Mouse (Mus musculus): ENCODE results near the gene Ppp1r13l.

Ppp1r13l gene

GRCm38 (mm10) chr7:19359299-19359891 is at the start of gene Ppp1r13l, which contains the start of gene Cd3eap:
Gene Ppp1r13l (plus strand): TSS chr7:19359749.
Gene Cd3eap (minus strand): TSS chr7:19359483.
- DNase-seq: peak; percentile 92

- DNase-seq: peak; percentile 98
Observed at GRCm38 (mm10) chr7:19309884-19310641, 49.5 kb upstream of the Ppp1r13l start, which contains the start of gene Fosb. Gene Fosb (minus strand): TSS chr7:19310051.

DNA sequence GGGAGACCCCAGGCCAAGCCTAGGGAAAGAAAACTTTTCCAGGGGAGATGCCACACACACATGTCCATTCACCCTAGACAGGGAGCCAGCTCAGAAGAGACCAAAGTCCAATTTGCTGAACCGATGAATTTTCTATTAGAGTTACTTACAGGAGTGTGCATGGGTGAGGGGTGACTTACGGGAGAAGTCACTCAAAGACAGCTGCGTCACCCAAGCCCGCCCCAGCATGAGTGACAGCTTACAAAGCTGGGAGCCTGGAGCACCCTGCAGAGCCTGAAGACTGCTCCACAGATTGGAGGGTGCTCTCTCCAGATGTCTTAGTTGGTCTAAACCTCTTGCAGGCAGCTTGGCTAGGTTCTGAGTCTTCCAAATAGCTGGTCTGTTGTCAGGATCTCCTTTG is 47.6 kb upstream of the Ppp1r13l start:
- no peak for DNase-seq

- no peak for DNase-seq
Observed at GRCm38 (mm10) chr7:19314033-19314432, 45.5 kb upstream of the Ppp1r13l start.

- DNase-seq: peak; percentile 32
Observed at GRCm38 (mm10) chr7:19316451-19317161, 42.9 kb upstream of the Ppp1r13l start.

- DNase-seq: no peak
Observed at GRCm38 (mm10) chr7:19318201-19318600, 41.3 kb upstream of the Ppp1r13l start.

DNA sequence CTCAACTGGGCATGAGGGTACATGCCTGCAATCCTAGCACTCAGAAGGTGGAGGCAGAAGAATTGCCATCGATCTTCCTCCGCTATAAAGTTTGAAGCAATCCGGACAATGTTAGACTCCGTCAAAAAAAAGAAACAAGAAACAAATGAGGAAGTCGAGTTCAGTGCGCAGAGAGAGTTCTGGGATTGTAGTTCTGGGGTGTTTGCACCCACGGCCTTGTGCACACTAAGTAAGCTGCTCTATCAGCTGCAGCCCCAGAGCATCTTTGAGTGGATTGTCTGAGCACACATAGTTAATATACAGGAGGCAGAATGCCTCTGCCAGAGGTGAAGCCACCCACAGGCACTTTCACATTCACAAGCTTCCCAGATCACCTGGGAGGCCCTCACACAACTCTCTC is 40.9 kb upstream of the Ppp1r13l start:
- DNase-seq: no peak

GRCm38 (mm10) chr7:19319458-19319857 is 40.1 kb upstream of the Ppp1r13l start:
- DNase-seq: no peak

GRCm38 (mm10) chr7:19319906-19320305 is 39.6 kb upstream of the Ppp1r13l start:
- peak; percentile 99 for DNase-seq

DNA sequence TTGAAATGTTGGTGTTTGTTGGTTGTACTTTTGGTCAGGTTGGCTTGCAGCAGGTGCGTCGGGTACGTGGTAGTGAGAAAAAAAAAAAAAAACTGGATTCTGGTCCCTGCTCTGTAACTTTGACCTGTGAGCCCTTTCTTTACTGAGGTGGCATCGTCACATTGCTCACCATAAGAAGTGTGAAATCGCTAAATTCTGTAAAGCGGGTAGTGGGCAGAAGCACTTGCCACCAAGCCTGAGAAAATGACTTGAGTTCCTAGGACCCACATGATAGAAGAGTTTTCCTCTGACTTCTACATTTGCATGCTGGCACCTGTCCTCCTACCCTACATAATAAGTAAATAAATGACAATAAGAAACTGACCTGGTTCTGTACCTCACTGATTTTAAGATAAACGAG is 38.9 kb upstream of the Ppp1r13l start:
- DNase-seq: no peak

DNA sequence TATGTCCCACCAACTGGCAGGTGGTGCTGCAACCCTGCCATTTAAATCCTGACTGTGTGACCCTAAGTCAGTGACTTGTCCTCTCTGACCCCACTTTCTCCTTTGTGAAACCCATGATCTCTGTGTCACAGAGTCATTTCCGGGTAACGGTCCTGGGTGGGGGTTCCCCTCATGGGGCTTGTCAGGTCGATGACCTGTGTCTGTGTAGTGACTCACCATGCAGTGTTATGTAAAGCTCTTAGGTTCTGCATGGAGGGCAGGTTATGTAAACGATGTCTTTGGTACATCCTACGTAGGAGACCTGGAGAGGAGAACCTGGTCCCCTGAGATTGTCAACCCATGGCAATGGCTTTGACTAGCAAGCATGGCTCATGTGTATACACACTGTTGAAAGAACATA is 38.1 kb upstream of the Ppp1r13l start:
- DNase-seq: no peak

- no peak for DNase-seq
Observed at GRCm38 (mm10) chr7:19322489-19322888, 37.1 kb upstream of the Ppp1r13l start.

DNA sequence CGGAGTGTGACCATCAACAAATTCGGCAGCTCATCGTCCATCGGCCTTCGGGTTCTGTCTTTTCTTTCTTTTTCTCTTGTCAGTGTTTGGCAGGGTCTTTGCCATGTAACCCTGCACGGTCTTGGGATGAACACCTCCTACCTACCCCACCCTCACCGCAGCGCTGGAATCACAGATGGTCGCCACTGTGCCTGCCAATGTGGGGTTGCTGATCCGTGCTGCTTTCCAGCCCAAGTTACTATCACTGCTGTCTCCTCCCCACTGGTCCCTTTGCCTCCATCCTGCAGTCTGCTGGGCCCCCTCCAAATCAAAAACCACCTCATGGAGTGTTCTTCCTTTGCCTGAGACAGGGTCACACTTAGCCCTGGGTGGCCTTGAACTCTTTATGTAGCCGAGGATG is 35.3 kb upstream of the Ppp1r13l start:
- no peak for DNase-seq

DNA sequence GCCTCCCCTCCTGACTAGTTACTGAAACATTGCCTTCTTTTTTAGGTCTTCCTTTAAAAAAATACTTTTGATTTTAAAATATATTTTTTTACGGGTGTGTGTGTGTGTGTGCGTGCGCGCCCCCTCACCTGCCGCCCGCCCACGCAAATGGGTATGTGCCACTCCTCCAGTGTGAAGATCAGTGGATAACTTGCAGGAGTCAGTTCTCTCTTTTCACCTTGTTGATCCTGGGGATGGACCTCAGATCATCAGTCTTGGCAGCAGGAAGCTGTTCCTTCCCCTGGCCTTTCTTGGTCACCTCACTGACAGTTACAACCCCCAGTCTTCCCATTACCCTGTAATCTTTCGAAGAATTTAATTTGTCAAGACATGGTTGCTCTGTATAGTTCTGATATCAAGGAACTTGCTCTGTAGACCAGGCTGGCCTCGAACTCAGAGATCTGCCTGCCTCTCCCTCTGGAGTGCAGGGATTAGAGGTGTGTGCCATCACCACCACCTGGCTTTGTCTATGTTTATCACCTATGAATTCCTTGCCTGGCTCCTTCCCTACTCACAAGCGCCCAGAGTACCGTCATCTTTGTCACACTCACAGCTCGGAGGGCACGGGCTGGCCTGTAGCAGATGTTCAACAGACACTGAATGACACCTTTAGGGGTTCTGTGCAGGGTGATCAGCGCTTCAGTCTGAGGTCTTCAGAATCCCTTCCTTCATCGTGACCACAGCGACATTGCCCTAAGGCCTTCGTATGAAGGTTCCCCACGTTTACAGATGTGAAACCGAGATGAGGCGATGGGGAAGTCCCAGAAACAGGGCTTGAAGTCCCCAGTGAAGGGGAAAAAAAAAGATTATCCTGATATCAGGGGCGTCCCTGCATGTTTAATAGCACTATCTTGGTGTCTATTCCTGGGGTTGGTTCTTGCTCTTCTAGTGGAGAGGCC is 34.0 kb upstream of the Ppp1r13l start:
- DNase-seq: no peak

DNA sequence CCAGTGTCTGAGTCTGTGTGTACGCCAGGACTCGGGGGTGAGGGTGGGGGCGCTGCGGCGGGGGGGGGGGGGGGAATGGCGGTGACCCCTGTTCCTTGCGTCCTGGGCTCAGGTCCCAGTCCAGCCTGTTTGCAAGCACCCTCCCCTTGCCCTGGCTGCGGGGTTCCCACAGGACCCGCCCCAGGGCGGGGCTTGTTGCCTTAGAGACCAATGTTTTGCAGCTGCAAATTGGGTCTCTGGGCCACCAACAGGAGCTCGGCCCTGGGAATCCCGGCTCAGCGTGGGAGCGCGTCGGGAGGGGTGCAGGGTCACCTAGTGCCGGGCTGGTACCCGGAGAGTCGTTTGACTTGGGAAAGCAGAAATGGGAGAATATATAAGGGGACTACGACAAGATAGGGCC is 33.2 kb upstream of the Ppp1r13l start:
- peak; percentile 95 for DNase-seq

DNA sequence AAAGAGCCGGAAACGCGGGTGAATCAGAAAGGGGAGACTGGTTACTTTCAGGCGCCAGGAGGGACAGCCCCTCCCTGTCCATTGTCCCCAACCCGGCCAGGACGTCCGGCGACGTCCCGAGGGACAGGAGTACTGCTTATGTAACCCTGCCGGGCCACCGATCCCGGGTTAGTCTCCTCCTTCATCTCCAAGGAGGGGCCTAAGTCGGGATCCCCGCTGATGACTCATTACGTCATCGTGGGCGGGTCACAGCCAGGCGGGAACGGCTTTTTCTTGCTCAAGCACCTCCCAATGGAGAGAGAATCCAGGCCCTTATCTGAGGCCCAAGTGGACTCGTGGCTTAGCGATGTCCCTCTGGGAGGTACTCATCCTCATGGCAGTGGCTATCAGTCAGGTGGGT is 32.4 kb upstream of the Ppp1r13l start:
- peak; percentile 94 for DNase-seq

- no peak for DNase-seq
Observed at GRCm38 (mm10) chr7:19327782-19328181, 31.8 kb upstream of the Ppp1r13l start.

DNA sequence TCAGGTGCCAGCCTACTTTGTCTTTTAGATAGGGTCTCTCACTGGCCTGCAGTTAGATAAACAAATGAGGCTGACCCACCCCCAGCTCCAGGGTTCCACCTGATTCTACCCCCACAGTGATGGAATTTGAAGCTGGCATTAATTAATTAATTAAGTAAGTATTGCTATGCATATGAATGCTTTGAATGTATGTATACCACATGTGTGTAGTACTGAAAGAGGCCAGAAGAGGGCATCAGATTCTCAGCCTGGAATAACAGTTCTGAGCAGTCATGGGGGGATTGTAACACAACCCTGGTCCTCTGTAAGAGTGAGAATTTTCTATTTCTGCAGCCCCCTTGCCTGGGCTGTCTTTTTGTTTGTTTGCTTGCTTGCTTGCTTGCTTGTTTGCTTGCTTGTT is 31.1 kb upstream of the Ppp1r13l start:
- no peak for DNase-seq

DNA sequence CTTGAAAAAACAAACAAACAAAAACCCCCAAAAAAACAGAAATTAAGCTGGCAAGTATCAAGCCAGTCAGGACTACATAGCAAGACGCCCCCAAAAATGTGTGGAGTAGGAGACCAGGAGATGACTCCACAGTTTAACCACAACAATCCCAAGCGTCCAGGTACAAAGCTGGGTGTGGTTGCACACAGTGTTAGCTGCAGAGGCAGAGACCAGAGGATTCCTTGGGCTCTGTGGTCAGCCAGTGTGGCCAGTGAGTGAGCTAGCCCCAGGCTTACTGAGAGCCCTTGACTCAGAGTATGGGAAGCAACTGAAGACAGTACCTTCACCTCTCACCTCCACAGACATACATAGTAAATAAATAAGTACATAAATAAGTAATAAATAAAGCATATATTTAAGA is 27.6 kb upstream of the Ppp1r13l start:
- DNase-seq: no peak

- DNase-seq: peak; percentile 80
Observed at GRCm38 (mm10) chr7:19332709-19333352, 26.7 kb upstream of the Ppp1r13l start.

DNA sequence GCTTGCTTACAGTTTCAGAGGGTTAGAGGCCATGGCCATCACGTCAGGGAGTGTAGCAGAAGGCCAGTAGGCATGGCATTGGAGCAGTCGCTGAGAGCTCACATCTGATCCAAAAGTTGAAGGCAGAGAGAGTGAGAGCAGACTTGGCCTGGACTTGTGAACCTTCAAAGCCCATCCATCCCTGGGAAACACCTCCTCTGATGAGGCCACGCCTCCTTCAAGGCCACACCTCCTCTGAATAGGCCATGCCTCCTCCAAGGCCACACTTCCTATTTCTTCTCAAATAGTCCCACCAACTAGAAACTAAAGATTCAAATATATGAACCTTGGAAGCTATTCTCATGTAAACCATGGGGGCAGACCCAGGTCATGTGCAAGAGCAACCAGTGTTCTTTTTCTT is 24.0 kb upstream of the Ppp1r13l start:
- DNase-seq: peak; percentile 56

GRCm38 (mm10) chr7:19337122-19337521 is 22.4 kb upstream of the Ppp1r13l start:
- DNase-seq: no peak
